Mouse (Mus musculus) kidney, adult 2 months (tissue): ENCODE measurements around the gene Ptk7. TPM values are rescaled to one million over a fixed set of nuclear protein-coding genes. Genes with fewer than 3 reads are reported as not detected.

Experiments used
- DNase-seq: peaks from one replicate; pipeline ENCODE4 v3.0.0; 2021
- H3K27ac ChIP-seq: fragments of 200-500 bp; 2 replicates; pipeline ENCODE4 v1.5.1; 2012; ENCODE audit warnings: low read depth, low read length, control low read depth, inconsistent platforms; ENCODE audit not compliant: insufficient read depth
- H3K27me3 ChIP-seq: fragments of 200-500 bp; replicated peaks from 2 replicates; pipeline ENCODE4 v1.6.1; 2012; ENCODE audit warnings: mild to moderate bottlenecking, moderate library complexity, low read length, inconsistent platforms; ENCODE audit not compliant: control insufficient read depth, insufficient read depth
- H3K36me3 ChIP-seq: fragments of 200-500 bp; 2 replicates; pipeline ENCODE4 v1.6.1; 2012; ENCODE audit warnings: mild to moderate bottlenecking, moderate library complexity, low read length, inconsistent platforms; ENCODE audit not compliant: control insufficient read depth, insufficient read depth
- H3K4me1 ChIP-seq: fragments of 200-500 bp; 2 replicates; pipeline ENCODE4 v1.6.1; 2011; ENCODE audit warnings: low read length; ENCODE audit not compliant: control insufficient read depth, insufficient read depth
- H3K4me3 ChIP-seq: fragments of 200-500 bp; 2 replicates; pipeline ENCODE4 v1.5.1; 2011; ENCODE audit warnings: mild to moderate bottlenecking, low read depth, low read length, control low read depth; ENCODE audit not compliant: insufficient read depth
- CTCF ChIP-seq: fragments of 200-500 bp; conservative IDR thresholded peaks from 2 replicates; pipeline ENCODE4 v1.5.1; 2011; ENCODE audit warnings: low read depth, mild to moderate bottlenecking, control low read depth, low read length, moderate library complexity, mixed read lengths; ENCODE audit not compliant: insufficient read depth, insufficient read length
- POLR2A ChIP-seq: fragments of 200-500 bp; IDR thresholded peaks from one replicate; pipeline ENCODE4 v1.6.1; 2011; ENCODE audit warnings: low read depth, low read length, control low read depth
- WGBS: fragments of 180-500 bp; shearing (Covaris S2); methylation state at CpG from one replicate; pipeline ENCODE4 v1.1.7; 2018; 5-methylcytosine and 5-hydroxymethylcytosine counted together
- polyA plus RNA-seq: library from polyadenylated mRNA; depleted of rRNA; stranded (reverse); fragments of >200 nt; gene quantifications from 2 replicates; pipeline ENCODE4 v1.2.3, GENCODE M21; 2012

The Ptk7 gene
- polyA plus RNA-seq, 1 experiment = 9.4 TPM

GRCm38 (mm10) chr17:46546591-46546990, 82.7 kb downstream of the Ptk7 start:
- TF ChIP-seq POLR2A (no peak), CTCF (no peak)
- H3K27ac ChIP-seq = peak overlapping the region; percentile 28; the same call in 1 of the 2 replicates
- no peaks in the 10 kb centered on the region for H3K27me3 ChIP-seq
- 40% methylated on average over 7 of the region's 7 CpGs for WGBS
- H3K4me3 ChIP-seq = peak overlapping the region; percentile 64
- H3K36me3 ChIP-seq = no peaks in the 10 kb centered on the region
- DNase-seq = no peak
- H3K4me1 ChIP-seq = no peaks in the 10 kb centered on the region; the same call in 1 of the 2 replicates

GRCm38 (mm10) chr17:46545813-46546564, 83.3 kb downstream of the Ptk7 start, which contains the start of gene Cul9:
Gene Cul9 (minus strand): TSS chr17:46546388.
- peak; percentile 89 for DNase-seq
- Histone ChIP-seq H3K4me3 (peak within 1 kb of the TSS; percentile 64), H3K36me3 (no peaks in the 10 kb centered on the region), H3K4me1 (no peaks in the 10 kb centered on the region; the same call in 1 of the 2 replicates), H3K27ac (peak within 1 kb of the TSS; percentile 28; the same call in 1 of the 2 replicates), H3K27me3 (no peaks in the 10 kb centered on the region)
- WGBS = 3% methylated on average over 47 of the region's 49 CpGs
- TF ChIP-seq POLR2A (no peak), CTCF (no peak)

- TF ChIP-seq CTCF = no peak
- TF ChIP-seq POLR2A = no peak
- no peaks in the 10 kb centered on the region for H3K27me3 ChIP-seq
- H3K4me3 ChIP-seq = no peak overlapping the region
- DNase-seq = no peak
- H3K36me3 ChIP-seq = no peaks in the 10 kb centered on the region
- WGBS = 92% methylated on average over 12 of the region's 12 CpGs
- H3K4me1 ChIP-seq = no peaks in the 10 kb centered on the region; the same call in 1 of the 2 replicates
- no peak overlapping the region for H3K27ac ChIP-seq
Observed at GRCm38 (mm10) chr17:46543661-46544060, 85.6 kb downstream of the Ptk7 start.

- Histone ChIP-seq H3K27me3 (no peaks in the 10 kb centered on the region), H3K27ac (no peak overlapping the region), H3K36me3 (no peaks in the 10 kb centered on the region), H3K4me3 (no peak overlapping the region), H3K4me1 (no peaks in the 10 kb centered on the region)
- TF ChIP-seq POLR2A = no peak
- TF ChIP-seq CTCF = peak; percentile 91
- peak; percentile 77 for DNase-seq
- WGBS = 41% methylated on average over 12 of the region's 12 CpGs
Observed at GRCm38 (mm10) chr17:46525579-46526307, 103.6 kb downstream of the Ptk7 start.

- Histone ChIP-seq H3K36me3 (no peaks in the 10 kb centered on the region), H3K4me3 (no peak overlapping the region), H3K4me1 (no peaks in the 10 kb centered on the region), H3K27ac (no peak overlapping the region), H3K27me3 (no peaks in the 10 kb centered on the region)
- no peak for TF ChIP-seq POLR2A
- TF ChIP-seq CTCF = no peak
- 85% methylated on average over 10 of the region's 10 CpGs for WGBS
- no peak for DNase-seq
Observed at GRCm38 (mm10) chr17:46525065-46525464, 104.2 kb downstream of the Ptk7 start.

GRCm38 (mm10) chr17:46521963-46522668, 107.2 kb downstream of the Ptk7 start:
- 56% methylated on average over 24 of the region's 24 CpGs for WGBS
- TF ChIP-seq POLR2A = no peak
- 0 out of 2 replicates have a peak, but pooled peaks have one; percentile 16 for TF ChIP-seq CTCF
- DNase-seq = no peak

More at GRCm38 (mm10) chr17:46521963-46522668, 107.2 kb downstream of the Ptk7 start:
- Histone ChIP-seq H3K27me3 (no peaks in the 10 kb centered on the region), H3K4me3 (no peak overlapping the region), H3K4me1 (no peaks in the 10 kb centered on the region), H3K27ac (no peak overlapping the region), H3K36me3 (no peaks in the 10 kb centered on the region)
